Mouse (Mus musculus) erythroblast, embryonic 14.5 days (primary cell): ENCODE data around the gene Itih2. TPM values are rescaled to one million over a fixed set of nuclear protein-coding genes. Genes with fewer than 3 reads are reported as not detected.

Source experiments
- H3K27me3 ChIP-seq: 2 replicates; pipeline ENCODE4 v1.6.1; 2012; ENCODE audit warnings: inconsistent platforms; ENCODE audit not compliant: control insufficient read depth
- H3K36me3 ChIP-seq: 2 replicates; pipeline ENCODE4 v1.6.1; 2012; ENCODE audit warnings: mild to moderate bottlenecking, inconsistent platforms; ENCODE audit not compliant: control insufficient read depth
- H3K4me1 ChIP-seq: 2 replicates; pipeline ENCODE4 v1.6.1; 2012; ENCODE audit warnings: inconsistent platforms; ENCODE audit not compliant: control insufficient read depth
- H3K4me3 ChIP-seq: replicated peaks from 2 replicates; pipeline ENCODE3; 2012; ENCODE audit warnings: moderate library complexity, mild to moderate bottlenecking, inconsistent platforms
- H3K9me3 ChIP-seq: 2 replicates; pipeline ENCODE4 v1.6.1; 2012; ENCODE audit warnings: low read length, inconsistent platforms, mixed read lengths; ENCODE audit not compliant: control insufficient read depth
- GATA1 ChIP-seq: IDR thresholded peaks from 2 replicates; pipeline ENCODE4 v1.6.1; 2012; ENCODE audit warnings: low read length, inconsistent platforms, mixed read lengths
- TAL1 ChIP-seq: IDR thresholded peaks from 3 replicates; pipeline ENCODE4 v1.6.1; 2012; ENCODE audit warnings: low read length, inconsistent platforms, mixed read lengths
- polyA plus RNA-seq: library from polyadenylated mRNA; stranded (reverse); fragments of >175 nt; gene quantifications from 2 replicates; pipeline ENCODE4 v1.2.3, GENCODE M21; 2012

Gene Itih2
- polyA plus RNA-seq, 1 experiment = 0.10 TPM

DNA sequence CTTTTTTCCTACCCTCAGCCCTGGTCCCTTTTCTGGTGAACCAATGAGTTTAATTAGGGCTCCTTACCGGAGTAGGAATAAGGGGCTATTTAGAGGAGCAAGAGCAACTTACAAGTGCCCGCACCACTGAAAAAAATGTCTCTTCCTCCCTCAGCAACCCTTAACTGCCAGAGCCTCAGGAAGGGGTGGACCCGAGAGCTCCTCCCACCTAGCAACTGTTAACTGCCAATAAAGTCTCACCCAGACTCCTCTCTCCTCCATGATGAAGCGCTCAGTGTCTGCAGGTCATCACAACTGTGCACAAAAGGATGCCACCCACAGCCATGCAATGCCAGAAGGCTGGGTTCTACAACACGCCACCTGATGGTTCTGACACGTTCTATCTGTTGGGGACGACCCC is 59.4 kb downstream of the Itih2 start:
- H3K27me3 ChIP-seq = no peaks in the 10 kb centered on the region
- peaks cover 32% of the 10 kb centered on the region for H3K4me1 ChIP-seq
- no peaks in the 10 kb centered on the region for H3K9me3 ChIP-seq
- no peak for TF ChIP-seq GATA1
- TF ChIP-seq TAL1 = no peak
- H3K4me3 ChIP-seq = no peak overlapping the region
- peaks cover 78% of the 10 kb centered on the region for H3K36me3 ChIP-seq

DNA sequence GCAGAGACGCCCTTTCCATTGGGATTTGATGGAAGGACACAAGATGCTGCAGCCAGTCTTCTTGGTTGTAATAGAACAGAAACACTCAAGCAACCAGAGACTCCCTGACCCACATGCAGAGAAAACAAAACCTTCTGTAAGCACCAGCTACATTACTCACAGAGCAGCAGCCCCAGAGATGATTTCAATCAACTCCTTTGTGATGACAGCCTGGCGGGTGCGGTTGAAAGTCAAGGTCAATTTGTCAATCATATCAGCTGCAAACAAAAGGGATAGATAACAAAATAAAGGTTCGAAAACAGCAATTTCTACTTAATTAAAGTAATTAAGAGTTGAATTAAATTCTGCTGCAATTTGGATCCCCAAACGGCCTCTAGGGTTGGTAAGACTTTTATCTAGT is 72.4 kb downstream of the Itih2 start:
- Histone ChIP-seq H3K36me3 (peaks cover 96% of the 10 kb centered on the region), H3K4me1 (no peaks in the 10 kb centered on the region), H3K9me3 (no peaks in the 10 kb centered on the region), H3K27me3 (no peaks in the 10 kb centered on the region), H3K4me3 (no peak overlapping the region)
- TF ChIP-seq TAL1 (no peak), GATA1 (no peak)

DNA sequence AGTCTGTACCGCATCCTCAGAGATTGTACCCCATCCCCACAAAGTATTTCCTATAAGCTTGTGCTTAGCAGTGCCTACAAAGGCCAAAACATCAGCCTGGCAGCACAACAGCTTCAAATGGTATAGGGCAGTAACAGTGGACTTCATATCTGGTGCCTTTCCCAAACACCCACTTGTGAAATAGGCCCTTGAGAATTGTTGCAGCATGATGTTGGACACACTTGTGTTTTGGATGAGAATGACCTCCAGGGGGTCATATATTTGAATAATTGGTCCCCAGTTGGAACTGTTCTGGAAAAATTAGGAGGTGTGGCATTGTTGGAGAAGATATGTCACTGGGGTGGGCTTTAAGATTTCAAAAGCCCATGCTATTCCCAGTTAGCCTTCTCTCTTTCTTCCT is 79.2 kb downstream of the Itih2 start:
- Histone ChIP-seq H3K4me3 (no peak overlapping the region), H3K9me3 (no peaks in the 10 kb centered on the region), H3K36me3 (peaks cover 34% of the 10 kb centered on the region), H3K27me3 (no peaks in the 10 kb centered on the region), H3K4me1 (peaks cover 20% of the 10 kb centered on the region)
- TF ChIP-seq TAL1 (no peak), GATA1 (no peak)

DNA sequence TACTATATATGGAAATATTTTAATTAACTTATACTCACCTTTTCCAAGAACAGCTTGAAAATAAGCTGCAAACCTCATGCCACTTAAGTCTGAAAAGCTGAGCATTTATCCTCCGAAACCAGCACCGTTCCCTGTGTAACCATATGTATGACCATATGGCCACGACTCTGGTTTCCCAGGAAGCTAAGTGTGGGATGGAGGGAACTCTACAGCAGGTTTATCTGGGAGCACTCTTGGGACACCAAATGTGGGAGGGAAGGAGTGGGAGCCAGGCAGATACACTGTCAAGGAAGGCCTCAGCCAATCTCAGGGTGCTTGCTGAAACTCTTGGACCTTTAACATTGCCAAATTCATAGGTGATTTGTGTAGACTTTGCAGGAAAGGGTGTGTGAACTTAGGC is 80.3 kb downstream of the Itih2 start:
- peaks cover 26% of the 10 kb centered on the region for H3K4me1 ChIP-seq
- no peaks in the 10 kb centered on the region for H3K9me3 ChIP-seq
- no peaks in the 10 kb centered on the region for H3K27me3 ChIP-seq
- H3K4me3 ChIP-seq = no peak overlapping the region
- peaks cover 24% of the 10 kb centered on the region for H3K36me3 ChIP-seq
- TF ChIP-seq GATA1 = no peak
- TF ChIP-seq TAL1 = no peak

DNA sequence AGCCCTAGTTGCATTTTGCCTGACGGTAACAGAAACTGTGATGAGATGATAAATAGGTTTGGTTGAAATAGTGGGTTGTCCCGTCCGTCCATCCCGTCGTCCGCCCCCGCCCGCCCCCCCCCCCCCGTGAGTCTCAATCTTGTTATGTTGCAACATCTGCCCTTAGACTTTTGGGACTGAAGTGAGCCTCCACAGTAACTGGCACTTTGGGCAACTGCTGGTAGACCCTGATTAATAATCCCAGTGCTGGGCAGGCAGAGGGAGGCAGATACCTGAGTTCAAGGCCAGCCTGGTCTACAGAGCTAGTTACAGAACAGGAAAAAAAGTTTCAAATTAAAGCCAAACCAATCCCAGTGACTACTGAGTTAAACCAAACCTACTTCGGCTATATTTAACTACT is 81.7 kb downstream of the Itih2 start:
- H3K9me3 ChIP-seq = no peaks in the 10 kb centered on the region
- H3K4me3 ChIP-seq = peak overlapping the region; percentile 74
- no peak for TF ChIP-seq TAL1
- TF ChIP-seq GATA1 = no peak
- peaks cover 26% of the 10 kb centered on the region for H3K4me1 ChIP-seq
- no peaks in the 10 kb centered on the region for H3K27me3 ChIP-seq
- H3K36me3 ChIP-seq = peaks cover 10% of the 10 kb centered on the region

DNA sequence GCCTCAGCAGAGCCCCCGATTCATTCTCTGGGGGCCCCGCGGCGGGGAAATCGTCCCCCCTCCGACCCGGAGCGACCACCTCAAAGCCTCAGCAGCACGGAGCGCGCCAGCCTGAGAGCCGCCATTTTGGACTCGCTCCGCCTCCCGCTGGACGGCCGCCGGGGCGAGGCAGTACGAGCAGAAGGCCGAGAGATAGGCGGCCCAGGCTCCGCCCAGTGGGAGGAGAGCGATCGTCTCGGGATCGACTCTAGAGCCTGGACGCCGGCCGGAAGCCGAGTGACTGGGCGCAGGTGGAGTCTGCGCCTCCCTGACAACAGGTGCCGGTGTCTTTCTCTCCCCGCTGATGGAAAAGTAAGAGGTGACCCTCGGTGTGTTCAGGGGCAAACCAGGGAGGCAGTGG is 82.7 kb downstream of the Itih2 start, which contains the start of gene Taf3:
Gene Taf3 (minus strand): TSS at position 136 of the 400 bp plus-strand sequence.
- H3K9me3 ChIP-seq = no peaks in the 10 kb centered on the region
- peak within 1 kb of the TSS; percentile 74 for H3K4me3 ChIP-seq
- H3K4me1 ChIP-seq = peaks cover 26% of the 10 kb centered on the region
- H3K36me3 ChIP-seq = peaks cover 3% of the 10 kb centered on the region
- TF ChIP-seq TAL1 (no peak), GATA1 (no peak)
- H3K27me3 ChIP-seq = no peaks in the 10 kb centered on the region

DNA sequence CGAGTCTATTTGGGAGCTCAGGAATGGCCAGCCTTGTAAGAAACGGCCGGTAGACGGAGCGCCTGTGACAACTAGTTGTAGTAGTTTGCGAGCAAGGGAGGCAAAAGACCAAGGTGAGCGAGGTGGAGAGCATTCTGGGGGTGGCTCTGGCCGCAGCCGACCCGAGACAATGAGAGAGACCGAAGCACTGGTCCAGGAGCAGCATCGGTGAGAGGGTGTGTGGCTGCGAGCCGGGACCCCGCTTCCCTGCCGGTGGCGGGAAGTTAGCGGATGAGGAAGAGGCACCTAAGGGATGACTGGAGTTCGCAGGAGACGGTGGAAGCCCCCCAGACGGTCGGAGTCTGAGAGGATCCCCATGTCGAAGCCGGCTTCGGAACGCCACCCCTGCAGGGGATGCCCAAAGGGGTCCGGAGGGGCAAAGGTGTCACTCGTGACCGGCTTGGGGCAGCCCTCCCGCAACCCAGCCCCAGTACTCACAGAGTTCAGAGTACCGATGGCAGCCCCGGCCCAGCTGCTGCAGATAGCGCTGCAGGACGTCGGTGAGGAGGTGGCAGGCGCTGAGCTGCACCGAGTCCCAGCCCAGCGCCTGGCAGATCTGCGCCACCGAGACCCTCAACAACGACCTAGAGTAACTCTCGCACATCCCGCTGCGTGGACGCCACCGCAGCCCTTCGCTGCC is 83.3 kb downstream of the Itih2 start:
- Histone ChIP-seq H3K4me3 (peak overlapping the region; percentile 74), H3K27me3 (no peaks in the 10 kb centered on the region), H3K4me1 (peaks cover 26% of the 10 kb centered on the region), H3K9me3 (no peaks in the 10 kb centered on the region), H3K36me3 (peaks cover 2% of the 10 kb centered on the region)
- TF ChIP-seq TAL1 (no peak), GATA1 (no peak)

Other genes starting within 250 kb of the Itih2 start
- not detected in 2 replicates for gene 9230102O04Rik, start 241.9 kb downstream of the Itih2 start, polyA plus RNA-seq
- 0.04 TPM in 1 of 2 replicates, not detected in the other for gene Gata3, start 241.4 kb downstream of the Itih2 start, polyA plus RNA-seq
- gene Taf3, start 82.8 kb downstream of the Itih2 start, polyA plus RNA-seq = 2.7 and 3.4 TPM in 2 replicates
- 2.1 and 2.2 TPM in 2 replicates for gene Atp5c1, start 50.9 kb downstream of the Itih2 start, polyA plus RNA-seq
- 0.57 and 1.0 TPM in 2 replicates for gene Kin, start 50.8 kb downstream of the Itih2 start, polyA plus RNA-seq
- not detected in 2 replicates for gene Itih5, start 22.2 kb upstream of the Itih2 start, polyA plus RNA-seq
- gene Sfmbt2, start 239.1 kb upstream of the Itih2 start, polyA plus RNA-seq = not detected in 2 replicates